Mouse (Mus musculus) liver, adult 2 months (tissue): ENCODE measurements around the gene Acp1.
A peak's percentile ranks its signal among the peaks of the same experiment; 100 is the strongest.

Experiments used
- CTCF ChIP-seq: fragments of 200-500 bp; IDR thresholded peaks from 2 replicates; pipeline ENCODE4 v1.5.1; 2011; ENCODE audit warnings: low read depth, low read length, control low read depth
- POLR2A ChIP-seq: fragments of 200-500 bp; IDR thresholded peaks from 2 replicates; pipeline ENCODE4 v1.6.1; 2011; ENCODE audit warnings: low read length, control low read depth; ENCODE audit not compliant: insufficient read depth; ENCODE audit errors: extremely low read depth

DNA sequence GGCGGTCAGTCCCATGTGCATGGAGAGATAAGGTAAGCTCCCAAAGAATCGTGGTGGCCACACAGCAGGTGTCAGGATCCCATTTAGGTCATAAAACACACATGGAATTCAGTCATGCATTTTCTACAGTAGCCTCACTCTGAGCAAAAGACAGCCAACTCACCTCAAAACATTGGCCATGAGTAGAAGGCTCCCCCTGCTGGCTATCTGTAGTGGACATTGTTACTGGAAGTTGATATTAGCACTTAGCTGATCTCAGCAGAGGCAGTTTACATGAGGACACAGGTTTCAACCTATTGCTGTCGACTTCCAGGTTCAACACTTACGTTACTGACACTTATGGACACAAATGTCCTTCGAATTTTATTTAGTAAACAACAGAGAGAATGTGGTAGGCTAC is 21.3 kb downstream of the Acp1 start:
- TF ChIP-seq CTCF (peak; percentile 53), POLR2A (no peak)
